Mouse (Mus musculus) bone marrow macrophage, adult 2 months (primary cell): ENCODE results near the gene Kcna3.

Source experiments
- CTCF ChIP-seq: IDR thresholded peaks from 2 replicates; pipeline ENCODE4 v1.5.1; 2012; ENCODE audit warnings: low read depth, mild to moderate bottlenecking, low read length, moderate library complexity
- POLR2A ChIP-seq: IDR thresholded peaks from 2 replicates; pipeline ENCODE4 v1.6.1; 2012; ENCODE audit warnings: mild to moderate bottlenecking, low read depth, low read length, borderline replicate concordance

DNA sequence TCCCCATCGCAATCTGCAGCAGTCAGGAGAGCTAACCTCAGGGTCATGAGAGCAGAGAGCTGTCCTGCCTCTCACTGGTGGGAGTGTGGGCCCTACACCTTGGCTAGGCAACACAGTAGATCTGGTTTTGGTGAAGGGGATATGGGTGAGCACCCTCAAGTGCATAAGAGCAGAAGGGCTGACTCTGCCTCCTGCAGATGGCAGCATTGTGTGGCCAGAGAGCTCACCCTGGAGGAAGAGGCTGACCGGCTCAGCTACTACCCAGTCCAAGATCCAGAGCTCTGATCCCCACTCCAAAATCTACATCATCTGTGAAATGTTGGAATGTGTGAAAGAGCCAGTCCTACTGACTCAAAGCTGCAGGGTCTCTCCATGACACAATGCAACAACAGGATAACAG is 37.9 kb downstream of the Kcna3 start:
- TF ChIP-seq POLR2A (no peak), CTCF (no peak)
